Mouse (Mus musculus): Measurements from ENCODE around the gene Nog.

DNA sequence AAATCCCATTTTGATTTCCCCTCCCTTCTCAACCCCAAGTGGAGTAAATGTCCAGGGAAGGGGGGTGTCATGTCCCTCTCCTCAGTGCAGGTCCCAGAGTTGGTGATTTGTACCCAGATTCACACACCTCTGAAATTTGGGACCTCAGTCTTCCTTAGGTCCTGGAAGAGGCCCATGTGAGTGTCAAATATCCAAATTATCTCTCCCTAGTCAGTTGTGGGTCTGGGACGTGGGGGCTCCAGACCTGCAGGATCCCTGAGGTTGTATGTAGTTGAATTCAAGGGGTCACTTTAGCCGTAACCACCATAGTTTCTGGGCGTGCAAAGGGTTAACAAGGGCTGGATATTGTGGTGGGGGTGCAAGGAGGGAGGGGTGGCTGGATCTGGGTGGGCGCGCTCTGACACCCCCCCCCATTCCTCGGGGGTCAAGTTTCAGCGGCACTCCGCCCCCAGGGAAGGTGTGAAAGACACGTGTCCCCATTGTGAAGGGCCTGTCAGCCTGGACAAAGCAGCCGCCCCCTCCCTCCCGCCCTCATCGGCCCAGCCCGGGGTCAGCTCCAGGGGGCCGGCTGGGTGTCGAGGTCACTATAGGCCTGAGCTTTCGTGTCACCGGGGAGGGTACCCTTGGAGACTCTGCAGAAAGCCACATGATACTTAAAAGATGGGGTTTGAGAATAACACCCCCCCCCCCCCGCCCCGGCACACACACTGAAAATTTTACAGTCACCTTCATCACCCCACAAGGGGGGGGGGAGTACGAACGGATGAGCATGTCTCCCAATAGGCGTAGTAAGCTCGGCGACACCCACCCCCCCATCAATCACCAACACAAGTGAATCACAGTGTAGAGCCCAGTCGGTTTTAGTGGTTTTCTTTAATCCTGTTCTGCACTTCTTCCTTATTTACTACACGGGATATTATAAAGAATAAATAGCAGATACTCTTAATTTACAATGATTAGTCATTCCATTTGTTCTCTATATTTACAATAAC is 2.1 kb downstream of the Nog start:
- TF ChIP-seq EP300 (IDR thresholded peaks at IDR 0.05; ENCODE audit: insufficient read depth, low read depth, low read length): no peak
- TF ChIP-seq POLR2A (IDR thresholded peaks at IDR 0.05; ENCODE audit: insufficient read depth, low read length): no peak
